ENCODE assay signal across 8 mouse cellular contexts in genomic region chr2:32351471-32351961, GRCm38 (mm10). TPM values are rescaled to one million over a fixed set of nuclear protein-coding genes. Genes with fewer than 3 reads are reported as not detected.
DNase-seq lines count a peak whose midpoint lies in the region; ATAC-seq and TF ChIP-seq lines count a peak whose summit lies in the region.
"Had no signal": no experiment of that assay in that cellular context is flagged by ENCODE, and none has a peak within 500 bp of the region (broad histone marks: within the 10 kb centered on the region; RNA-seq: fewer than 3 reads in every experiment).

No protein-coding gene starts in this region.

- no peak for DNase-seq in lung, adult 18-20 months
- DNase-seq in gastrocnemius, postnatal 14 days: no peak
- DNase-seq in gastrocnemius, postnatal 4 days (ENCODE audit: low spot score in 2 of 2): no peak

- no peak for ATAC-seq in lung, embryonic 16.5 days (ENCODE audit: low read depth)
- no peak for ATAC-seq in embryonic facial prominence, embryonic 13.5 days (ENCODE audit: insufficient number of reproducible peaks, insufficient read depth, low FRiP score, low TSS enrichment, low read depth)
- ATAC-seq in intestine, embryonic 16.5 days: no peak

- TF ChIP-seq CTCF in small intestine, adult 2 months (IDR thresholded peaks at IDR 0.05; ENCODE audit: extremely low read depth, insufficient read length, insufficient replicate concordance, low read depth, low read length): no peak

- 52% methylated on average over 9 of the region's 9 CpGs for WGBS in lung, embryonic 16.5 days
- WGBS in embryonic facial prominence, embryonic 13.5 days: 43% methylated on average over 9 of the region's 9 CpGs
- WGBS in intestine, embryonic 16.5 days: 50% methylated on average over 9 of the region's 9 CpGs
- WGBS in small intestine, adult 2 months: 55% methylated on average over 9 of the region's 9 CpGs

- H3K4me2 ChIP-seq in lung, embryonic 16.5 days (ENCODE audit: low read depth, low read length): peak overlapping the region; percentile 96
- H3K4me2 ChIP-seq in embryonic facial prominence, embryonic 13.5 days: peak overlapping the region; percentile 78
- H3K4me2 ChIP-seq in intestine, embryonic 16.5 days (ENCODE audit: low read depth, low read length): peak overlapping the region; percentile 79

- peaks cover 11% of the 10 kb centered on the region for H3K4me1 ChIP-seq in lung, embryonic 16.5 days (replicated peaks; ENCODE audit: control insufficient read depth, insufficient read depth, low read length)
- H3K4me1 ChIP-seq in embryonic facial prominence, embryonic 13.5 days: peaks cover 42% of the 10 kb centered on the region
- H3K4me1 ChIP-seq in intestine, embryonic 16.5 days (ENCODE audit: control insufficient read depth, insufficient read depth, low read length): peaks cover 28% of the 10 kb centered on the region
- H3K4me1 ChIP-seq in small intestine, adult 2 months (ENCODE audit: control insufficient read depth, insufficient read depth, insufficient read length, low read length): peaks cover 17% of the 10 kb centered on the region; the same call in 1 of the 2 replicates

- no peak overlapping the region for H3K27ac ChIP-seq in lung, embryonic 16.5 days (ENCODE audit: low read length)
- peak overlapping the region; percentile 89; the same call in 1 of the 2 replicates for H3K27ac ChIP-seq in embryonic facial prominence, embryonic 13.5 days
- no peak overlapping the region for H3K27ac ChIP-seq in intestine, embryonic 16.5 days (ENCODE audit: low read length)
- no peak overlapping the region for H3K27ac ChIP-seq in small intestine, adult 2 months (ENCODE audit: insufficient read depth, low read depth, low read length)
- H3K27ac ChIP-seq: liver, embryonic 15.5 days had no signal

- no peaks in the 10 kb centered on the region for H3K9me3 ChIP-seq in lung, embryonic 16.5 days (ENCODE audit: control insufficient read depth, low read length)
- no peaks in the 10 kb centered on the region for H3K9me3 ChIP-seq in embryonic facial prominence, embryonic 13.5 days
- H3K9me3 ChIP-seq in intestine, embryonic 16.5 days (ENCODE audit: control insufficient read depth, low read length): no peaks in the 10 kb centered on the region
- H3K9me3 ChIP-seq: liver, embryonic 15.5 days had no signal

- TF ChIP-seq POLR2A in small intestine, adult 2 months (IDR thresholded peaks at IDR 0.05; ENCODE audit: low read depth, low read length): no peak

- no peaks in the 10 kb centered on the region for H3K27me3 ChIP-seq in lung, embryonic 16.5 days (ENCODE audit: control insufficient read depth, insufficient read depth, low read depth, low read length)
- H3K27me3 ChIP-seq in embryonic facial prominence, embryonic 13.5 days: no peaks in the 10 kb centered on the region
- no peaks in the 10 kb centered on the region for H3K27me3 ChIP-seq in intestine, embryonic 16.5 days (replicated peaks; ENCODE audit: control insufficient read depth, insufficient read depth, low read length)
- no peaks in the 10 kb centered on the region for H3K27me3 ChIP-seq in small intestine, adult 2 months (ENCODE audit: control insufficient read depth, insufficient read depth, low read length)

- no peak overlapping the region for H3K9ac ChIP-seq in lung, embryonic 16.5 days (ENCODE audit: low read length)
- peak overlapping the region; percentile 91 for H3K9ac ChIP-seq in embryonic facial prominence, embryonic 13.5 days
- peak overlapping the region; percentile 88 for H3K9ac ChIP-seq in intestine, embryonic 16.5 days (ENCODE audit: low read depth, low read length)
- H3K9ac ChIP-seq: liver, embryonic 15.5 days had no signal

- intact Hi-C loops in gastrocnemius, postnatal 14 days (cut with DNase I; ENCODE audit: low total_unique reads): loop anchor here (5.0 kb wide), 1 partner anchor 44 kb away; no protein-coding TSS in a partner anchor

- H3K36me3 ChIP-seq in lung, embryonic 16.5 days (ENCODE audit: control insufficient read depth, insufficient read depth, low read length): no peaks in the 10 kb centered on the region
- peaks cover 26% of the 10 kb centered on the region for H3K36me3 ChIP-seq in embryonic facial prominence, embryonic 13.5 days
- H3K36me3 ChIP-seq in intestine, embryonic 16.5 days (ENCODE audit: control insufficient read depth, insufficient read depth, low read length): no peaks in the 10 kb centered on the region
- peaks cover 3% of the 10 kb centered on the region; the same call in 1 of the 2 replicates for H3K36me3 ChIP-seq in small intestine, adult 2 months (ENCODE audit: control insufficient read depth, insufficient read depth, low read length)
- H3K36me3 ChIP-seq: liver, embryonic 15.5 days had no signal

- H3K4me3 ChIP-seq in lung, embryonic 16.5 days (ENCODE audit: low read length): no peak overlapping the region
- H3K4me3 ChIP-seq in embryonic facial prominence, embryonic 13.5 days: peak overlapping the region; percentile 78
- H3K4me3 ChIP-seq in intestine, embryonic 16.5 days (ENCODE audit: low read length): peak overlapping the region; percentile 69
- peak overlapping the region; percentile 83; the same call in 1 of the 2 replicates for H3K4me3 ChIP-seq in small intestine, adult 2 months (ENCODE audit: low read depth, low read length)

RNA-seq across cellular contexts. Expression of gene Ciz1, which starts 0.6 kb away (rescaled TPM):
- 46.1 and 50.7 TPM in 2 replicates for polyA plus RNA-seq in lung, embryonic 16.5 days (2015; fragmentation: Nextera tagmentation; extraction: Ambion mirVana)
- 48.6 and 54.2 TPM in 2 replicates for polyA plus RNA-seq in embryonic facial prominence, embryonic 13.5 days (2015; fragmentation: Nextera tagmentation; extraction: Ambion mirVana)
- 47.1 and 51.4 TPM in 2 replicates for polyA plus RNA-seq in intestine, embryonic 16.5 days (2015; fragmentation: Nextera tagmentation; extraction: Ambion mirVana)
- polyA plus RNA-seq in small intestine, adult 2 months (2012; rRNA removed): 121 and 275 TPM in 2 replicates
- total RNA-seq in gastrocnemius, postnatal 14 days (2021): 10 to 100 TPM; 29.3 to 30.0 TPM
- total RNA-seq in gastrocnemius, postnatal 4 days (2021): 10 to 100 TPM; 53.4 to 60.4 TPM

RNA-seq across cellular contexts. Expression of gene Dnm1, which starts 1.6 kb away (rescaled TPM):
- 5.7 and 5.9 TPM in 2 replicates for polyA plus RNA-seq in lung, embryonic 16.5 days (2015; fragmentation: Nextera tagmentation; extraction: Ambion mirVana)
- polyA plus RNA-seq in embryonic facial prominence, embryonic 13.5 days (2015; fragmentation: Nextera tagmentation; extraction: Ambion mirVana): 31.9 and 32.4 TPM in 2 replicates
- 11.8 and 12.5 TPM in 2 replicates for polyA plus RNA-seq in intestine, embryonic 16.5 days (2015; fragmentation: Nextera tagmentation; extraction: Ambion mirVana)
- 248 and 480 TPM in 2 replicates for polyA plus RNA-seq in small intestine, adult 2 months (2012; rRNA removed)
- 10 to 100 TPM in 1 of 2 experiments, 1 to 10 TPM in 1; 9.8 to 13.5 TPM for total RNA-seq in gastrocnemius, postnatal 14 days (2021)
- total RNA-seq in gastrocnemius, postnatal 4 days (2021): 10 to 100 TPM; 36.5 to 38.7 TPM

RNA-seq across cellular contexts. Expression of gene 1110008P14Rik, which starts 30.2 kb away (rescaled TPM):
- 34.0 and 36.4 TPM in 2 replicates for polyA plus RNA-seq in lung, embryonic 16.5 days (2015; fragmentation: Nextera tagmentation; extraction: Ambion mirVana)
- polyA plus RNA-seq in embryonic facial prominence, embryonic 13.5 days (2015; fragmentation: Nextera tagmentation; extraction: Ambion mirVana): 44.1 and 47.8 TPM in 2 replicates
- 44.2 and 45.8 TPM in 2 replicates for polyA plus RNA-seq in intestine, embryonic 16.5 days (2015; fragmentation: Nextera tagmentation; extraction: Ambion mirVana)
- 117 and 134 TPM in 2 replicates for polyA plus RNA-seq in small intestine, adult 2 months (2012; rRNA removed)
- 10 to 100 TPM; 44.1 to 49.3 TPM for total RNA-seq in gastrocnemius, postnatal 14 days (2021)
- total RNA-seq in gastrocnemius, postnatal 4 days (2021): 10 to 100 TPM; 56.4 to 58.6 TPM

RNA-seq across cellular contexts. Expression of gene Lcn2, which starts 36.5 kb away (rescaled TPM):
- 1.8 and 5.6 TPM in 2 replicates for polyA plus RNA-seq in lung, embryonic 16.5 days (2015; fragmentation: Nextera tagmentation; extraction: Ambion mirVana)
- 0.22 and 1.5 TPM in 2 replicates for polyA plus RNA-seq in embryonic facial prominence, embryonic 13.5 days (2015; fragmentation: Nextera tagmentation; extraction: Ambion mirVana)
- polyA plus RNA-seq in intestine, embryonic 16.5 days (2015; fragmentation: Nextera tagmentation; extraction: Ambion mirVana): 2.2 and 4.2 TPM in 2 replicates
- polyA plus RNA-seq in small intestine, adult 2 months (2012; rRNA removed): 5.5 and 5.8 TPM in 2 replicates
- 1 to 10 TPM; 2.6 to 4.7 TPM for total RNA-seq in gastrocnemius, postnatal 14 days (2021)
- total RNA-seq in gastrocnemius, postnatal 4 days (2021): 1 to 10 TPM; 3.0 to 4.4 TPM

RNA-seq across cellular contexts. Expression of gene Ptges2, which starts 44.2 kb away (rescaled TPM):
- 20.6 and 23.9 TPM in 2 replicates for polyA plus RNA-seq in lung, embryonic 16.5 days (2015; fragmentation: Nextera tagmentation; extraction: Ambion mirVana)
- 30.0 and 30.4 TPM in 2 replicates for polyA plus RNA-seq in embryonic facial prominence, embryonic 13.5 days (2015; fragmentation: Nextera tagmentation; extraction: Ambion mirVana)
- 49.1 and 49.8 TPM in 2 replicates for polyA plus RNA-seq in intestine, embryonic 16.5 days (2015; fragmentation: Nextera tagmentation; extraction: Ambion mirVana)
- 22.3 and 32.6 TPM in 2 replicates for polyA plus RNA-seq in small intestine, adult 2 months (2012; rRNA removed)
- total RNA-seq in gastrocnemius, postnatal 14 days (2021): 10 to 100 TPM; 41.3 to 43.2 TPM
- total RNA-seq in gastrocnemius, postnatal 4 days (2021): 10 to 100 TPM; 35.1 to 41.4 TPM
